Mouse (Mus musculus) kidney, postnatal 25 days (tissue): ENCODE measurements around the gene Kmt2d.
"Not testable (repeated sequence)": the region's sequence is repeated elsewhere in the genome, so short reads cannot be mapped to it uniquely, and the experiment has no call there.

Source experiments
- DNase-seq, 2 experiments: peaks; one replicate each; pipeline ENCODE4 v3.0.0; 2021; ENCODE audit warnings: mixed read lengths in 2 of 2

Gene Kmt2d

DNA sequence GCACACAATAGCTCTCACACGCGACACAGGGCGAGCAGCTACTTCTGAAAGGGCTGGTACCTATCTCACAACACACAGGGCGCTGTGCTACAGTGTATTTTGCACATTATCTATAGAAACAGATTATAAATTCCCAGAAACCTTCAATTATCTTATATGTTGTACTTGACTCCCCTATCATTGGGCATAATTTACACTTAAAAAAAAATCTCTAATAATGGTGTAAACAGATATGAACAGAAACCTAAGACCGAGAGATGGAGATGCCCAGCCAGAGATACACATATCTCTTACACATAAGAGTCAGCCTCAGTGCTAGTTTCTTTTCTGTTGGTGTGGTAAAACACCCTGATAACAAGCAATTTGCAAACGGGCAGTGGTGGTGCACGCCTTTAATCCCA is 43.4 kb downstream of the Kmt2d start:
- no peak for DNase-seq

DNA sequence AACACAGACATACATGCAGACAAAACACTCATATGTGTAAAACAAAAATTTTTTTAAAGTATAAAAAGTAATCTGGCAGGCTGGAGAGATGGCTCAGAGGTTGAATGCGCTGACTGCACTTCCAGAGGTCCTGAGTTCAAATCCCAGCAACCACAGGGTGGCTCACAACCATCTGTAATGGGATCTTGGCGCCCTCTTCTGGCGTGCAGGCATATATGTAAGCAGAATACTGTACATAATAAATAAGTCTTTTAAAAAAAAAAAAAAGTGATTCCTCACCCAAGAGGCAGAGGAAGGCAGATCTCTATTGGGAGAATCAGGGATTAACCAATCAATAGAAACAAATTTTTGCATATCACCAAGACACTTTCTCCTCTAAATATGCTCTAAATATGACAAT is 47.6 kb downstream of the Kmt2d start:
- no peak for DNase-seq

DNA sequence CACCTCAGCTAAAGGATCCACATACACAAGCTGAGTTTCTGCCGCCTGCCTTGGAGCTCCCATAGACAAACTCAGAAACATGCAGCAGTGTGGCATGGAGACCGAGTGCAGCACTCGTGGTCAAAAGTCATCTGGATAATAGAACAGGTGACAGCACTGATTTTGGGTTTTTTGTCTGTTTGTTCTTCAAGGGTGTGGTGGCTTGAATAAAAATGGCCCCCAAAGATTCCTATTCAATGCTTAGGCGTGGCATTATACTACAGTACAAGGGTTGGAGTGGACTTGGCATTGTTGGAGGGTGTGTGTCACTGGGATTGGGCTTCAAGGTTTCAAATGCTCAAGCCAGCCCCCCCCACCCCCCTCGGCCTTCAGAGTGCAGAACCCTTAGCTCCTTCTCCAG is 48.9 kb downstream of the Kmt2d start:
- no peak for DNase-seq

DNA sequence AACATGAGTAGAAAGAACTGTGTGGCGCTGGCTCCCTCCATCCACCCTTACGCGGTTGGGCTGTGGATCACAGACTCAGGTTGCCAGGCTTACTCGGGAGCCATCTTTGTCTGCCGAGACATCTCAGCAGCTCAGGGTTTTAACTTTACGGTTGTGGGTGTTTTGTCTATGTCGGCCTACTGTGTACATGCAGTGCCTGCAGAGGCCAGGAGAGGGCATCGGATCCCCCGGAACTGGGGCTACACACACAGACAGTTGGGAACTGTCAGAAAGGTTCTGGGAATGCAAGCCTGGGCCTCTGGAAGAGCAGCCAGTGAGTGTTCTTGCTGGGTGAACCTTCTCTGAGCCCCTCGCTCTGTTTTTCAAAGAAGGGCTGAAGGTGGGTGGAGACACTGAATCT is 49.6 kb downstream of the Kmt2d start:
- DNase-seq, result no peak

DNA sequence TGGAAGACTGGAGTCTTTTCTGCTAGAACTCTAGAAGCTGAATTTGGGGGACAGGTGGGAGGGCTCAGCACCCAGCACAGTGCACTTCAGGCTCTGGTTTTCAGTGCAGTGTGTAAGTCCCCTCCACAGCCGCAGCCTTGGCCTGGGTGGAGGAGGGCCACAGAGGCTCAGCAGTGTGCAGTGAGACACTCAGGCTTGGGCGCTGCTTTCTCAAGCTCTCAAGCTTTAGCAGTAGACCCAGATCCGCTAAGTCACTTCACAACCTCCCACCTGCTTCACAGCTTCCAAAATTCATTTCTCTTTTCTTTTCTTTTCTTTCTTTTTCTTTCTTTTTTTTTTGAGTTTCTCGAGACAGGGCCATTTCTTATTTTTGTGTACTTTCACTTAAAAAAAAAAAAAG is 50.1 kb downstream of the Kmt2d start:
- no peak for DNase-seq

DNA sequence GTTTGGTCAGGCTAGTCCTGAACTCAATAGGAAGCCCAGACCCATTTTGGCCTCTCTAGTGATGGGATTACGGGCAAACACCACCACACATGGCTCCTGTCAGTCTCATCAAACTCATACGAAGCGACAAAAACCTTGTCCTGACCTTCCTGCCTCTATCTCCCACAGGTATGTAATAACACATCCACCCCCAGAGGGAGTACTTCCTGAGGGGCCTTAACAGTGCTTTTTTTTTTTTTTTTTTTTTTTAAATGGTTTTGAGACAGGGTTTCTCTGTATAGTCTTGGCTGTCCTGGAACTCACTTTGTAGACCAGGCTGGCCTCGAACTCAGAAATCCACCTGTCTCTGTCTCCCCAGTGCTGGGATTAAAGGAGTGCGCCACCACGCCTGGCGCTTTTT is 52.8 kb downstream of the Kmt2d start:
- DNase-seq, result no peak

DNA sequence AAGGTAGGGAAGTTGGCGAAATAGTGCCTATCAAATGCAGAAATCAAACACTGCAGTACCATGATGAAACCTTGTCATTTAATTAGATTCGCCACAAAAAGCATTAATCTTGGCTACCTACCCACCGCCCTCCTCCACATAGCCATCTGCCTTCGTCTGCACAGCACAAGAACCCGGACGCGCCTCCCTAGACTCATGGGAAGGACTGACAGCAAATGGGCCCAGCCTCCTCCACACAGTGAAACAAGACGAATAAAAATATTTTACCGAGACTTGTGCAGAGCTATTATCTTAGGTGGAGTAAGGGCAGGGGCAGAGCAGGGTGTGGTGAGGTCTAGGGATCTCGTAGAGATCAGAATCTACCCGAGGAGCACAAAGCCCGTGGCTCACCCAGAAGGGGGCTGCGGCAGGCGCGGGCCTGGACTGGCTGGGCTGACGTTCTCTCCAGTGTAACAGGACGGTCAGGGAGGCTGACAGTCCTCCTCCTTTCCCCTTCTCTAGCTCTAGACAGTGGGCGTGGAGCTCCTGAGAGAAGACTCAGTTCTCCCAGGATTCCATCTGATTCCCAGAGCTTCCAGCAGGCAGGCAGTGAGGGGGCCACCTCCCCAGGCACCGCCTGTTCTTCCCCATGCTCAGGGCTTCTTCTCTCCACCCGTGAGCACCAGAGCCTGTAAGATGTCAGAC is 58.1 kb downstream of the Kmt2d start:
- peak in 1 of 2 experiments; percentile 44 for DNase-seq

DNA sequence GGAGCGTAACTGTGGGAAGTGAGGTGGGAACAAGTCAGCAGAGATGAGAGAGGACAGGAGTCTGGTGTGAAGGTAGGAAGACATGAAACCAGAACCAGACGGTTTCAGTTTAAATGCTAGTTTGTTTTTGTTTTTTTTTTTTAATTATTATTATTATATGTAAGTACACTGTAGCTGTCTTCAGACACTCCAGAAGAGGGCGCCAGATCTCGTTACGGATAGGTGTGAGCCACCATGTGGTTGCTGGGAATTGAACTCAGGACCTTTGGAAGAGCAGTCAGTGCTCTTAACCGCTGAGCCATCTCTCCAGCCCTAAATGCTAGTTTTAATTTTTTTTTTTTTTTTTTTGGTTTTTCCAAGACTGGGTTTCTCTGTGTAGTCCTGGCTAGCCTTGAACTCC is 60.8 kb downstream of the Kmt2d start:
- not testable (repeated sequence) for DNase-seq

DNA sequence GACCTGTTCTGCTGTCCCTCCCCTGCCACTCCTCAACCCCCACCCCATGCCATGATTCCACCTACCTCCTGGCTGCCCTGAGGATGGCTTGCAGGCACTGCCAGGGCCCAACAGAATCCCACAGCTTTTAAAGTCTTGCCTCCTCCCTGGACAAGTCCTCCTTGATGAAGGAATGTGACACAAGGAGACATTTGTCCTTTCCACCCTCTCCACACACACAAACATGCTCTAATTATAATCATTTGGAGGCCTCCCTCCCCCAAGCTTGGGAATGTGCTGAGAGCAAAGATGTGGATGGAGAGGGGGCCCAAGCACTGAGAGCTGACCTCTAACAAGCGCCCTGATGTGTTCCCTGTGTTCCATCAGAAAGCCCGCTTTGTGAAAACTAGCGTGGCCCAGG is 61.6 kb downstream of the Kmt2d start, which contains the start of gene Ddn:
Gene Ddn (minus strand): TSS at position 101 of the 400 bp plus-strand sequence.
- DNase-seq, result no peak

DNA sequence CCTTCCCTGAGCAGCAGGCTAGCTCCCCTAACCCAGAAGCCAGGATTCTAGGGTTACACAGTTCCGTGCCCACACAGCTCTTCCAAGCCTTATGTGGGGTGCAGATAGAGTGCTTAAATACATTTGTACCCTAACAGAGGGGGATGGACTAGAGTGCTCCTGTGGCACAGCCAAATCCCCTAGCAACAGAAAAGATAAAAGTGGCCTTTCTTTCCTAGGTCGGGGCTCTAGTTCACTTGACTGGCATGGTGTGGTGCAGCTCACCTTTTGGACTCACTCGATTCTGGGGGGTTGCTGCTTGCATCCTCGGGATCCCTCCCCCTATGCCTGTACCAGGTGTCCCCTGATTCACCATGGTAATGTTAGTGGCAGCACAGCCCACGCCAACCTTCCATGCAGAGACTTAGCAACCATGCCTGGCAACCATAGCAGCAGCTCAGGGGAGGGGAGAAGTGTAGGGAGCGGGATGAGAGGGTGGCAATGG is 62.3 kb downstream of the Kmt2d start:
- DNase-seq, result no peak

DNA sequence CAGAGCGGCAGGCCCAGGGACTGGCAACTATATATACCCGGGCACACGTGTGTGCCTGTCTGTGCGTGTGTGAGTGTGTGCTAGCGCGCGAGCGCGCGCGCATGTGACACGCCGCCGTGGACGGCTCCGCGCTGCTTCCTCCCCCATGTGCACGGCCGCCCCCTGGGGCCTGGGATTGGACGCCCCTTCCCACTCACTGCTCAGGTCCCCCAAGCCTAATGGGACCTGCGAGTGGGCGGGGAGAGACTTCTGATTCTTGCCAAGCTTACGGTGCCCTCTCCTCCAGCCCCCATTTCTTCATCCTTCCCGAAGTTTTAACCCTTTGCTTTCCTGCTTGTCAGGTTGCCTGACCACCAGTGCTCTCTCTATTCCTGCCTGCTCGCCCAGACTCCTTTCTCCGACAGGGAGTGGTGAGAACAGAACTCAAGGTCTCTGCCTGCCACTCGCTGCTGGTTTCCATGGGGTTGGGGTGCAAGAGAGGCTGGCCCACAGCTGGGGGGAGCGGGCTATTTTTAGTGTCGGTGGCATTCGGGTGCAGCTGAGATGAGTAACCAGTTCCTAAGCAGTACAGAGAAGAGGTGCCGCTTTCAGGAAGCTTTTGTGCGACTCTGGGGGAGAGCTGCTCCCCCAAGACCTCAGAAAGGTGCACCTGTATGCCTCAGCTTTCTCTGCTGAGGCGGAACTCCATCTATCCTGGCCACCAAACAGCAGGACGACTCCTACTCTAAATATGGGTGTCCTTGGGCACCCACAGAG is 62.9 kb downstream of the Kmt2d start:
- peak in 1 of 2 experiments; percentile 51 for DNase-seq

DNA sequence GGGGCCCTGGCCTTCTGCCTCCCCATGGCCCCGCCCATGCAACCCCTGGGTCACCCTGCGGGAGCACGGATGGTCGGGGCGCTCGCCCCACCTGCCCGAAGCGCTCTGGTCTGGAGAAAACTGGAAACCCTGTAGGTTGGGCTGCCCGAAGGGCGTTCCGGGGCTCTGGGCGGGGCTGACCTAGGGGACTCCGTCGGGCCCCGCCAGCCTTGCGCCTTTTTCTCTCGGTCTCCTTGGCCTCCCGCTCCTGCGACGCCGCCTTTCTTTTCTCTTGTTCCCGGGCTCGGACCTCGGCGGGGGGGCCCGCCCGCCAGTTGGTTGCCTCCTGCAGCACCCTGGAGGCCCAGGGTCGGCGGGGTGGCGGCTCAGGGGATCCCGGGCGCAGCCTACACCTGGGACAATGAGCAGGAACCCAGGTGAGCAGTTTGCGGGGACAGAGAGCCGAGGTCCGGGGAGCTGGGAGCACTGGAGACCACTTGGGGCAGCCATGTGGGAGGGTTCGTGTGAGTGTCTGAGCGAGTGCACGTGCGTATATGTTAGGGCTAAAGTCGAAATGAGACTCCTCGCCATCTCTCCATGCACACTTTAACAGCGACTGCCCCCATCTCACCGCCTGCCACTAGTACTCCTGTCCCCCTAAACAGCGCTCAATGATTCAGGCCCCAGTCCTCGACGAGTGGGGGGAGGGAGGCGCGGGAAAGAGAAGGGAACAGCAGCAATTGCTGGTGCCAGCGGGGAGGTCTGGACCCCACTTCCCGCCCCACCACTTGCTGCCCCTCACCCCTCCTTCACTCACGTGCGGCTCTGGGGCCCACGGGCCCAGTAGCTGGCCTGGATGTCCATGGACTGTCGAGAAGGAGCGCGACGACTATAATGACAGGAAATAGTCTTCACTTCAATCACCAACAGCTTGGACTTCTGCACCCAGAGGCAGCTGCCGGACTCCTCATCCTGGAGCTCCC is 63.9 kb downstream of the Kmt2d start:
- DNase-seq, result peak; percentile 23 to 67

DNA sequence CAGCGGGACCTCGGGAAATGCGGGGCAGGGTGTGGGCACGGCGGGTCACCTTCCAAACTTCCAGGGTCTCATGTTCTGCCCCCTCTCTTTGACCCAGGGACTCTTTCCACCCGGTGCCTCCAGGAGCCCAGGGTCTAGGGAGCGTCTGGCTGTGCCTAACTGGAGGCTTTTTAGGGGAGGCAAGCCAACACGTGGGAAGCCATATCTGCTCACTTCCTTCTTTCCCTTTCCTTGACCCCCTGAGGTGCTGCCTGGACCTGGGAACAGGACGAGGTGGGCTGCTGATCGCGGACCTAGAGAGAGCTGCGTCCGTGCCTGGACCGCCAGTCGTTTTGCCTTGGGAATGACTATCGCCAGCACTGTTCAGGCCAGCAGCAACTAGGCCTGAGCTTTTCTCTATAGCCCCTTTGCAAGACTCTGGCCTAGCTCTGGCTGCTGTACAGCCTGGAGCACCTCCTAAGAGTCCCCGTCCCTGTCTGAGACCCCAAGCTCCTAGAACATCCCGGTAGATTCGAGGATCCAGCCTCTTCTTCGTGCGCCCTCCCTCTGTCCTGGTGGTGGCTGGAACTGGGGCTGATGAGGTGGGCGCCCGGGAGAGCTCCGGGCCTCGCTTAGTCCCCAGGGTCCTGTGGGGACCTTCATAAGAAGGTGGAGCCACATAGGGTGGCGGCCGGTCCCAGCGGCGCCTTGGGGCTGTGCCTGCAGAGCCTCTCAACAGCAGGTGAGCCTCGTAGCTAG is 64.8 kb downstream of the Kmt2d start:
- no peak for DNase-seq

DNA sequence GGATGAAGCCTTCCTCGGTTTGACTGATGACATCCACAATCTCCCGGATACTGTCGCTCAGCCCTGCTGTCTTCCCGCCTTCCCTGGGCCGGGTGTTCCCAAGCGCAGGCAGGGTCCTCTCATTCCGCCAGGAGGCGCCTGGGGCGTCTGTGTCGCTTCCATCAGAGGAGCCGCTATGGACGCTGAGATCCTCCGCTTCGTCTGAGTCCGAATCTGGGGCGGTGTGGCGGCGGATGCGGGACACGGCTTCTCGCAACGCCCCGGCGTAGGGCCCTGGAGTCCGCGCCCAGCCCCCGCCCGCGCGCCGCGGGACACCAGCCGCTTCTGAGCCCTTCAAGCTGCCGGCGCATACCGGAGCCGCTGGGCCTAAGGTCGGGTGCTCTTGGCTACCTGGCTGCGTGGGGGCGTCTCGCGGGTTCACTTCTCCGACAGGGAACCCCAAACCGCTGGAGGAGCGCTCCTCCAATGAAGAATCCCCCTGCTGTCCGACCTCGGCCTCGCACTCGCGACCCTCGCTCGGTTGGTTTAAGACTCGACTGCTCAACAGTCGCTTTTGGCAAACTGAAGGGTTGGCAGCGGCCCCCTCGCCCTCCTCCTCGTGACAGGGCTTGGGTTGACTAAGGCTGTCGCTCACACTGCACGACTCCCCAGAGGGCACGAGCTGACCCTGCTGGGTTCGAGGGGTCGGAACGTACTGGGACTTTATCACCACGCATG is 65.5 kb downstream of the Kmt2d start:
- DNase-seq, result peak; percentile 78 to 79

DNA sequence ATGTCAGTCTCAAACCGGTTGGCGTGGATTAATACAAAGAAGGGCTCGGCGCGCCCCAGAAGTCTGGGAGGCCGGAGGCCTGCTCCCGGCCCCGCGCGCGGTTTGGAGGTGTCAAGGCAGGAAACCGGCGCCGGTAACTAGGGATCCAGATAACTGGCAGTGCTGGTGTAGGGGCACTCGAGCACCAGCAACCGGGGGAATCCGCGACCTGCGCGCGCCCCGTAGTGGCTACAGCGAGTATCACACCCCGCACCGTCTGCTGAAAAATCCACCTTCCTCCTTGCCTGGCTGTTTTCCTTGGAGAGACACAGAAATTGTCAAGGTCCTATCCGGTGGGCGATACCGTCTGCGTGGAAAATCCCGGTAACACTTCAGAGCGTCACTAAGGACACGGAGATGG is 67.0 kb downstream of the Kmt2d start:
- peak; percentile 84 to 88 for DNase-seq

DNA sequence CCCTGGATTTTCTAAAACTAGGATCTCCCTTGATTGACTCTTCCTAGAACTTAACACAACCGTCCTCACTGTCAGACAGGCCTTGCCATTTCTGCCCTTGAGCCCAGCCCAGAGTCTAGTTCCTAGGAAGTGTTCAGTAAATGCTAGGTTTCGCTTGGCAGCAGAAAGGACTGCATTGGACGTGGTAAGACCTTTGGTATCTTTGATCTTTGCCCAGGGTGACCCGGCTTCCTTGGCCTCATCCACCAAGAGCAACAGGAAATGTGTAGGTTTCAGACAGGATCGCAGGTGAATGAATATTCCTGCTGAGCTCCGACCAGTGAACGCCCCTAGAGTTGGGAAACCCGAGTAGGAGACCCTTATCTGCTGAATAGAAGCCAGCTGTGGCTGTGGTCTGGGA is 68.1 kb downstream of the Kmt2d start:
- peak; percentile 44 to 60 for DNase-seq

DNA sequence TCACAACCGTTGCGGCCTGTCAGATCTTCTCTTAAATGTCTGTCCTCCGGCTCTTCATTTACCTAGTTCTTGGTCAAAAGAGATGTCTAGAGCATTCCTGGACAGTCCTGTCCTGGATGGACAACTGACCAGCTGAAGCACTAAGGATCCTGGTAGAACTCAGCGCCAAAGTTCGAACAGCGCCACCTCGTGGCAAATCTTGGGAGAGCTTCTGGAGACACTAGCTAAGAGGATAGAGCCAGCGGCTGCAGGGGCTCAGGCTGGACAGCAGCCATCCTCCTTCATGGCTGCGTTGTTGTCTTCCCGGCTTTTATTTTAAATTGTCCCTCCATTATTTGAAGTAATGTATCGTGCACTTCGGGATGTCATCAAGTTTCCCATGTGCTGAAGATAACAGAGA is 71.6 kb downstream of the Kmt2d start:
- peak; percentile 77 to 90 for DNase-seq

DNA sequence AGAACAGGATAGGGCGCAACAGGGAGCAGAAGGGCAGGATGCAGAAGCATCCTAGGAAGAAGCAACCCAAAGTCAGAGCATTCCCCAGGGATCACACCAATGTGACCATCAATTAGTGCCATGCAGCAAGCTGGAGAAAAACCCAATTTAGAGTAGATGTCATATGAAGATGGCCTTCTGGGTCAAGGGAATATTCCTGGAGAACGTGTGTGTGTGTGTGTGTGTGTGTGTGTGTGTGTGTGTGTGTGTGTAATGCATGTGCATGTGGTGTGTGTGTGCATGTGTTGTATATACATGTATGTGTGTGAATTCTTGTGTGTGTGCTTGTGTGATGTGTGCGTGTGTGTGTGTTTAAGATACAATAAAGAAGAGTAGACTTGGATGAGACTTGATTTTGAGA is 72.1 kb downstream of the Kmt2d start:
- no peak for DNase-seq

DNA sequence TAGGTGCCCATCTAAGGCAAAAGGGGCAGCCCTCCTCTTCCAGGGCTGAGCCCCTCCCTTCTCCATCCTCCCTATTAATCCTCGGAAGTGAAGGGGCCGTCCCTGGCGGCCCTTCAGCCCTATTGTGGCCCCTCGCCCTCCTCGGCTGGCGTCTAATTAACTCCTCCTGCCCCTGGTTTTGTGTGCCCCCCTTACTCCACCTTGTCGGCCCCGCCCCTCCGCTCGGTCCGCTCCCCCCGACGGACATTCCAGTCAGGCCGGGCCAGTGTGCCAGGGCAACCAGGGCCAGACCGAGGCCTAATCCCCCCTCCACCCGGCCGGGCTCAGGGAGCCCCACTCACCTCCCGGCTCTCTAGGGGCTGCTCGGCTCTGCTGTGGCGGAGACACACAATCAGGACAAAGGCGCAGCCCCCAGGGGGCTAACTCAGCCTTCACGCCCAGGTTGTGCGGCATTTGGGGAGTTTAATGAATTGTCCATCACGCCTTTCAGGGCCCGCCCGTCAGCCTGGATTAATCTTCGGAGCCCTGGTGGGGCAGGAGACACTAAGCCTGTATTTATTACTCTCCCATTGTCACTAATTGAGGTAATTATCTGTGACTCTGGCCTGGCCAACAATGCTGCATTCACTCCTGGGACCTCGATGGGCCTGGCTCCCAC is 73.0 kb downstream of the Kmt2d start:
- no peak for DNase-seq

DNA sequence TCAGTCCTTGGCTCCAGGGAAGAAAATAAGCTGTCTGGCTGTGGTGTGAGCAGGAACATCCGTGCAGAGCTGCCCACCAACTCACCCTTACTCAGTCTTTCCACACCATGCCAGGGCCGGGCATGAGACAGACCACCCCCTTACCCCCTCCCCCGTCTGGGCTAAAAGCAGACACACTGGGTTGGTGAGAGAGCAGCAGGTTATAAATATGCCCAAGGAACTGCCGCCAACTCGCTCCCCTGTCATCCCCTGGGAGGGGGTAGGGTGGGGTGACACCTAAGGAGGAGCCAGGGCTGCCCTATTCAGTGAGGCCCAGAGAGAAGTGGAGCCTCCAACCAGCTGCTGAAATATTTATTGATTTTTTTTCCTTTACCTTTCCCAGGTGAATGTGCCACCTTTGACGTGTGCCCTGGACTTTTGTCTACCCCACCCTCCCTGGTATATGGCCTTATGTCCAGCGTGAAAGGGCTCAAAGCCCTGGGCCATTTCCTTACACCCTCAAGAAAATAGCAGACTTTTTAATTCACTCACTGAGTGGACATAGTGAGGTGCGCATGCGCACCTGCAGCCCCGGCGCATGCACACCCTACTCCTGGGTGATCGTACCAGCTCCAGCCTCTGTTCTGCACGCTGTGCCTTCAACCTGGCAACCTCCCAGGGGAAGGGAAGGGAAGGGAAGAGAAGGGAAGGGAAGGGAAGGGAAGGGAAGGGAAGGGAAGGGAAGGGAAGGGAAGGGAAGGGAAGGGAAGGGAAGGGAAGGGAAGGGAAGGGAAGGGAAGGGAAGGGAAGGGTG is 74.0 kb downstream of the Kmt2d start:
- no peak for DNase-seq
